Mouse (Mus musculus): ENCODE measurements around the gene Stx1b.

DNA sequence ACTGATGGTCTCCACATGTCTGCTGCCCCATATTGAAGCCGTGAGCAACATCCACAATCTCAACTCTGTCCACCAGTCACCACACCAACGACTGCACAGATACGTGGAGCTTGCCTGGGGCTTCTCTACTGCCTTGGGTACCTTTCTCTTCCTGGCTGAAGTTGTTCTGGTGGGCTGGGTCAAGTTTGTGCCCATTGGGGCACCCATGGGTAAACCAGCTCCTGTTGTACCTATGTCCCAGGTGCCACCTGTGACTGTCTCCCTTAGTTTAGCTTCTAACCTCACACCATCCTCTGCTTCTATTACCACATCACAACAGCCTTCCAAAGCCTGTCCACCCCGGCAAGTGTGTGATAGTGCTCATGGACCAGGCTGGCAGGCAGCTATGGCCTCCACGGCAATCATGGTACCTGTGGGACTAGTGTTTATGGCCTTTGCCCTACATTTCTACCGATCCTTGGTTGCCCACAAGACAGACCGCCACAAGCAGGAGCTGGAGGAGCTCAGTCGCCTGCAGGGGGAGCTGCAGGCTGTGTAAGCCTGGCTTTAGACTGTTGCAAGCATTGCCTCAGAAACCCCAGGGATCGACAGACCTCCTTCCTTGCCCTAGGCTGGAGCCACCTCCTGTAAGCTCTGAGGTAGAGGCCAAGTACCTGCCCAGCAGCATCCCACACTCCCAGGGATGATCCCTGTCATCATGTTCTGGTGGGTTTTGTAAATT is 50.5 kb downstream of the Stx1b start:
- TF ChIP-seq USF1 (IDR thresholded peaks at IDR 0.05; ENCODE audit: low read depth) (no peak), POLR2A (IDR thresholded peaks at IDR 0.05; ENCODE audit: insufficient read length, low read depth) (no peak)

All from myocyte (in vitro differentiated cells).